Mouse (Mus musculus): Measurements from ENCODE around the gene Ccdc110. TPM values are rescaled to one million over a fixed set of nuclear protein-coding genes. Genes with fewer than 3 reads are reported as not detected.

Ccdc110 gene
- total and polyA plus RNA-seq, 3 experiments, result not detected

DNA sequence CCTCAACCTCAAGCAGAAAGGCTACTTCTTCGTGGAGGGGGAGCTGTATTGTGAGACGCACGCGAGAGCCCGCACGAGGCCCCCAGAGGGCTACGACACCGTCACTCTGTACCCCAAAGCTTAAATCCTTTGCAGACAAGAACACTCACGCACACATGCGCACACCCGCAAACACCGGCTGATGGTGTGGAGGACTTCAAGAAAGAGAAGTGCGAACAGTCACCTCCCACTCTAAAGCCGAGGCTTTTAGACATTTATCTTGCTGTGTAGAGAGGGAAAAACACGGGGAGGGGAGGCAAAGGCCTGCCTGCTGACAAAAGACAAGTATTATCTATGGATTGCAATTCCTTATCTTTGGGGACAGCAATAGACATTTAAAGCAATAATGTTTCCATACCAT, 15.5 kb upstream of the Ccdc110 start:
- no peak overlapping the region for H3K4me3 ChIP-seq (ENCODE audit: low read depth, low read length)
- ATAC-seq (ENCODE audit: extremely low read depth, insufficient number of reproducible peaks, low FRiP score, poor library complexity, severe bottlenecking) (no peak), DNase-seq (ENCODE audit: low spot score) (no peak)
- H3K27me3 ChIP-seq (ENCODE audit: insufficient read depth, low read length), result no peaks in the 10 kb centered on the region; the same call in 1 of the 2 replicates
- H3K36me3 ChIP-seq (replicated peaks), result no peaks in the 10 kb centered on the region
- no peak for TF ChIP-seq CTCF (IDR thresholded peaks at IDR 0.05; ENCODE audit: low read depth, low read length)
- no peak for TF ChIP-seq GATA2 (IDR thresholded peaks at IDR 0.05; ENCODE audit: borderline replicate concordance, low read depth, low read length)
- no peak for TF ChIP-seq TAL1 (conservative IDR thresholded peaks at IDR 0.05; ENCODE audit: low read depth, low read length)
- no peak for TF ChIP-seq POLR2AphosphoS5 (IDR thresholded peaks at IDR 0.05; ENCODE audit: insufficient replicate concordance, low read depth, low read length)
- TF ChIP-seq GATA1 (IDR thresholded peaks at IDR 0.05; ENCODE audit: borderline replicate concordance, low read length), result no peak
- no peaks in the 10 kb centered on the region for H3K9me3 ChIP-seq (replicated peaks)
- H3K4me1 ChIP-seq (ENCODE audit: insufficient read depth, low read depth, low read length), result no peaks in the 10 kb centered on the region

DNA sequence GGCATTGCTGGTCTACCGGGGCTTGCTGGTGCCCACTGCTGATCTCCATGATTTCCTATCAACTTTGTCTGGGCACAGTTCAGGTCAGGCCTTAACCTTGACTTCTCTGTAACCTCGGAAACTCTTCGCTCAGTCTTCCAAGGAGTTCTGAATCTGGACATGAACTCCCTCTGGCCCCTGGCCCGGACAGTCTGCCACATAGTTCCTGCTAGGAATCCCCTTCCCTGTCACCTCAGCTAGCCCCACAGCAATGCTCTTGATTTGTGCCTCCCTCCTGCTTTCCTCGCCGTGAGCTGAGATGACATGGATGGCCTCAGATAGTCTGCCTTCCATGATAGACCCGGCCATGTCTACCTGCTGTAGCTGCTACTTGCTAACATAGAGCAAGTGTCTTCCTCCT, 14.0 kb upstream of the Ccdc110 start:
- Histone ChIP-seq H3K4me1 (ENCODE audit: insufficient read depth, low read depth, low read length) (no peaks in the 10 kb centered on the region), H3K4me3 (ENCODE audit: low read depth, low read length) (no peak overlapping the region), H3K36me3 (replicated peaks) (no peaks in the 10 kb centered on the region), H3K27me3 (ENCODE audit: insufficient read depth, low read length) (no peaks in the 10 kb centered on the region), H3K9me3 (replicated peaks) (no peaks in the 10 kb centered on the region)
- TF ChIP-seq GATA1 (IDR thresholded peaks at IDR 0.05; ENCODE audit: borderline replicate concordance, low read length) (no peak), TAL1 (conservative IDR thresholded peaks at IDR 0.05; ENCODE audit: low read depth, low read length) (no peak), GATA2 (IDR thresholded peaks at IDR 0.05; ENCODE audit: borderline replicate concordance, low read depth, low read length) (no peak), POLR2AphosphoS5 (IDR thresholded peaks at IDR 0.05; ENCODE audit: insufficient replicate concordance, low read depth, low read length) (no peak), CTCF (IDR thresholded peaks at IDR 0.05; ENCODE audit: low read depth, low read length) (no peak)
- DNase-seq (ENCODE audit: low spot score) (no peak), ATAC-seq (ENCODE audit: extremely low read depth, insufficient number of reproducible peaks, low FRiP score, poor library complexity, severe bottlenecking) (no peak)

DNA sequence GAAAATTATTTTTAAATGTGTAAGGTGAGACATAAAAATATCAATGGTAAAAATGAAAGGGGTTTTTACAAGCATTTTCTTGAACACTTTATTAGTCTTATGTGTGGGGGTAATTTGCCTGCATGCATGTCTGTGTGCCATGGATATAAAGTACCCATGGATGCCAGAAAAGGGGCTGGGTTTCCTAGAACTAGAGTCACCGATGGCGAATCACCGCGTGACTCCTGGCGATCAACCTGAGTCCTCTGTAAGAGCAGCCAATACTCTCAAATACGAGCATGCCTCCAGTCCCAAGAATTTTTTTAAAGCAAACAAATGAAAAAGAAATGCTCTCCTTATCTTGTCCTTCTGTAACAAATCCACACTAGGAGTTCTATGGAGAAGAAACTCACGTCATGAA, 12.3 kb upstream of the Ccdc110 start:
- no peak for DNase-seq (ENCODE audit: low spot score)
- Histone ChIP-seq H3K36me3 (replicated peaks) (no peaks in the 10 kb centered on the region), H3K9me3 (replicated peaks) (no peaks in the 10 kb centered on the region), H3K4me1 (ENCODE audit: insufficient read depth, low read depth, low read length) (no peaks in the 10 kb centered on the region), H3K4me3 (ENCODE audit: low read depth, low read length) (no peak overlapping the region), H3K27me3 (ENCODE audit: insufficient read depth, low read length) (no peaks in the 10 kb centered on the region)
- no peak for ATAC-seq (ENCODE audit: extremely low read depth, insufficient number of reproducible peaks, low FRiP score, poor library complexity, severe bottlenecking)
- no peak for TF ChIP-seq GATA1 (IDR thresholded peaks at IDR 0.05; ENCODE audit: borderline replicate concordance, low read length)
- no peak for TF ChIP-seq TAL1 (conservative IDR thresholded peaks at IDR 0.05; ENCODE audit: low read depth, low read length)
- TF ChIP-seq CTCF (IDR thresholded peaks at IDR 0.05; ENCODE audit: low read depth, low read length), result no peak
- no peak for TF ChIP-seq GATA2 (IDR thresholded peaks at IDR 0.05; ENCODE audit: borderline replicate concordance, low read depth, low read length)
- no peak for TF ChIP-seq POLR2AphosphoS5 (IDR thresholded peaks at IDR 0.05; ENCODE audit: insufficient replicate concordance, low read depth, low read length)

DNA sequence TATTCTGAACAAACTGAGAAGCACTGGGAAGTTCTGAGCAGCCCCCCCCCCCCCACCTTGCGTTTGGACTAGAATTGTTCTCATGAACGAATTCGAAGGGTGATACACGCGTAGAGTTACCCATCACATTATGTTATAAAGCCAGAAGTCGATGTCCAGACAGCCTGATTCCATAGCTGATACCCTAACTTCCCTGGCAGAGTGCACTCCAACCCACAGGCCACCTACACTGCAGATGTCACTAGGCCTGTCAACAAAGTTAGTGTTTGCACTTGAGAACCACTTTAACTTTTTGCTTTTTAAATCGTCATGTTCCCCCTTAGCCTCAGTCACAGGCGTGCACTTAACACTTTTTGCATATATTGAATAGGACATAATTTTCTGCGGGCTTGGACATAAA, 2.6 kb downstream of the Ccdc110 start:
- Histone ChIP-seq H3K36me3 (replicated peaks) (no peaks in the 10 kb centered on the region), H3K27me3 (ENCODE audit: insufficient read depth, low read length) (peaks cover 17% of the 10 kb centered on the region), H3K4me3 (ENCODE audit: low read depth, low read length) (no peak overlapping the region), H3K4me1 (ENCODE audit: insufficient read depth, low read depth, low read length) (no peaks in the 10 kb centered on the region), H3K9me3 (replicated peaks) (no peaks in the 10 kb centered on the region)
- TF ChIP-seq GATA2 (IDR thresholded peaks at IDR 0.05; ENCODE audit: borderline replicate concordance, low read depth, low read length) (no peak), POLR2AphosphoS5 (IDR thresholded peaks at IDR 0.05; ENCODE audit: insufficient replicate concordance, low read depth, low read length) (no peak), TAL1 (conservative IDR thresholded peaks at IDR 0.05; ENCODE audit: low read depth, low read length) (no peak), GATA1 (IDR thresholded peaks at IDR 0.05; ENCODE audit: borderline replicate concordance, low read length) (no peak), CTCF (IDR thresholded peaks at IDR 0.05; ENCODE audit: low read depth, low read length) (no peak)
- DNase-seq (ENCODE audit: low spot score) (no peak), ATAC-seq (ENCODE audit: extremely low read depth, insufficient number of reproducible peaks, low FRiP score, poor library complexity, severe bottlenecking) (no peak)

DNA sequence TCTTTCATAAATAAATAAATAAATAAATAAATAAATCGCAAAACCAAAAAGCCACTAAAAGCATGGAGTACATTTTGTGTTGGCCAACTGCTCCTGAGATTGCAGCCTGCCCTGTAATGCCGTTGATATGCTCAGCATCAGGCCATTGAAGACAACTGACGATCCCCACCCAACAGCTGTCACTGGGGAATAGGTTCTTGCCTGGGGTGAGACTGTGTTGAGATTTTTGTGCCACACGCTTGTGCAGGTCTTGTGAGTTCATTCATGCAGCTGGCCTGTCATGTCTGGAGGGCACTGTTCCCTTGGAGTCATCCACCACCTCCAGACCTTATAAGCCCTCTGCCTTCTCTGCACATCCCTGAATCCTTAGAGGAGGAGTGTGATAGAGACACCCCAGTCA, 11.9 kb downstream of the Ccdc110 start:
- Histone ChIP-seq H3K4me3 (ENCODE audit: low read depth, low read length) (no peak overlapping the region), H3K4me1 (ENCODE audit: insufficient read depth, low read depth, low read length) (no peaks in the 10 kb centered on the region), H3K36me3 (replicated peaks) (no peaks in the 10 kb centered on the region), H3K9me3 (replicated peaks) (no peaks in the 10 kb centered on the region), H3K27me3 (ENCODE audit: insufficient read depth, low read length) (peaks cover 17% of the 10 kb centered on the region; the same call in 1 of the 2 replicates)
- no peak for DNase-seq (ENCODE audit: low spot score)
- TF ChIP-seq GATA1 (IDR thresholded peaks at IDR 0.05; ENCODE audit: borderline replicate concordance, low read length) (no peak), POLR2AphosphoS5 (IDR thresholded peaks at IDR 0.05; ENCODE audit: insufficient replicate concordance, low read depth, low read length) (no peak), CTCF (IDR thresholded peaks at IDR 0.05; ENCODE audit: low read depth, low read length) (no peak)
- ATAC-seq (ENCODE audit: extremely low read depth, insufficient number of reproducible peaks, low FRiP score, poor library complexity, severe bottlenecking), result no peak

DNA sequence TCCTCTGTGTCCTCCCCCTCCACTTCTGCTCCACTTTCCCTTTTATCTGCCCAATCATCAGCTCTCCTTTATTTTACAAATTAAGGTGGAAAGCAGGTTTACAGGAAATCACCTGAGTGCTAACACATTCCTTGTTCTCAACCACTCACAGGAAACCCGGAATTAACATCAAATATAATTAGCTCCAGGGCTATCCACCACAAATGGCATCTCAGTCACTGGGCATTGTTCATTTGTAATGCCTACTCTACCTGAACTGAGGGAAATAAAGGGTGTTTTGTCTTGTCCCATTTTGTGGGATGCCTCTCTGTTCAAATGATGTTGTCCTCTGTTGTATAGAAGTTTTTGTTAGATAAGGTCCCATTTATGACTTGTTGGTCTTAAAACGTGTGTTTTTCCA, 16.2 kb downstream of the Ccdc110 start:
- Histone ChIP-seq H3K4me1 (ENCODE audit: insufficient read depth, low read depth, low read length) (no peaks in the 10 kb centered on the region), H3K36me3 (replicated peaks) (no peaks in the 10 kb centered on the region), H3K27me3 (ENCODE audit: insufficient read depth, low read length) (peaks cover 7% of the 10 kb centered on the region; the same call in 1 of the 2 replicates), H3K4me3 (ENCODE audit: low read depth, low read length) (no peak overlapping the region), H3K9me3 (replicated peaks) (no peaks in the 10 kb centered on the region)
- no peak for DNase-seq (ENCODE audit: low spot score)
- no peak for ATAC-seq (ENCODE audit: extremely low read depth, insufficient number of reproducible peaks, low FRiP score, poor library complexity, severe bottlenecking)
- TF ChIP-seq POLR2AphosphoS5 (IDR thresholded peaks at IDR 0.05; ENCODE audit: insufficient replicate concordance, low read depth, low read length) (no peak), TAL1 (conservative IDR thresholded peaks at IDR 0.05; ENCODE audit: low read depth, low read length) (no peak), GATA2 (IDR thresholded peaks at IDR 0.05; ENCODE audit: borderline replicate concordance, low read depth, low read length) (no peak), GATA1 (IDR thresholded peaks at IDR 0.05; ENCODE audit: borderline replicate concordance, low read length) (no peak), CTCF (IDR thresholded peaks at IDR 0.05; ENCODE audit: low read depth, low read length) (no peak)
